Mouse (Mus musculus) intestine, embryonic 14.5 days (tissue): Measurements from ENCODE around the gene Arhgap19. TPM values are rescaled to one million over a fixed set of nuclear protein-coding genes. Genes with fewer than 3 reads are reported as not detected.

Source experiments
- ATAC-seq: fragments of 200-750 bp; cut with Nextera tagmentation; replicated peaks from 2 replicates; pipeline ENCODE4 v1.8.0; 2017; ENCODE audit warnings: low read depth, moderate number of reproducible peaks, moderate TSS enrichment, moderate library complexity; ENCODE audit not compliant: low FRiP score, low TSS enrichment
- DNase-seq: peaks from one replicate; pipeline ENCODE4 v3.0.0-alpha.2; 2018; ENCODE audit warnings: low spot score
- H3K27ac ChIP-seq: fragments of 300-500 bp; sonication (generic); 2 replicates; pipeline ENCODE4 v1.5.1; 2014; ENCODE audit warnings: low read depth, mild to moderate bottlenecking, control low read depth
- H3K27me3 ChIP-seq: fragments of 300-500 bp; sonication (generic); replicated peaks from 2 replicates; pipeline ENCODE4 v1.6.1; 2014; ENCODE audit warnings: low read length, control low read depth; ENCODE audit not compliant: control insufficient read depth, insufficient read depth
- H3K36me3 ChIP-seq: fragments of 300-500 bp; sonication (generic); 2 replicates; pipeline ENCODE4 v1.6.1; 2014; ENCODE audit warnings: low read length, control low read depth; ENCODE audit not compliant: control insufficient read depth, insufficient read depth
- H3K4me1 ChIP-seq: fragments of 300-500 bp; sonication (generic); replicated peaks from 2 replicates; pipeline ENCODE4 v1.6.1; 2014; ENCODE audit warnings: low read length, control low read depth, mixed read lengths; ENCODE audit not compliant: control insufficient read depth, insufficient read depth
- H3K4me2 ChIP-seq: fragments of 300-500 bp; sonication (generic); 2 replicates; pipeline ENCODE4 v1.6.1; 2014; ENCODE audit warnings: low read length
- H3K4me3 ChIP-seq: fragments of 300-500 bp; sonication (generic); 2 replicates; pipeline ENCODE4 v1.5.1; 2014; ENCODE audit warnings: low read depth, low read length, control low read depth, mixed read lengths
- H3K9ac ChIP-seq: fragments of 300-500 bp; sonication (generic); 2 replicates; pipeline ENCODE4 v1.6.1; 2014; ENCODE audit warnings: mild to moderate bottlenecking, low read length
- H3K9me3 ChIP-seq: fragments of 300-500 bp; sonication (generic); 2 replicates; pipeline ENCODE4 v1.6.1; 2016; ENCODE audit warnings: low read length, control low read depth; ENCODE audit not compliant: control insufficient read depth
- WGBS: fragments of 180-500 bp; shearing (Covaris S2); extraction: QIAGEN DNeasy Blood & Tissue Kit; methylation state at CpG from one replicate; pipeline ENCODE4 v1.1.7; 2014; 5-methylcytosine and 5-hydroxymethylcytosine counted together
- polyA plus RNA-seq: library from polyadenylated mRNA; unstranded; fragments of >200 nt; fragmentation: Nextera tagmentation; extraction: Ambion mirVana; gene quantifications from 2 replicates; pipeline ENCODE4 v1.2.1, GENCODE M21; 2014

The Arhgap19 gene
- polyA plus RNA-seq, 1 experiment from 2014 or later, result 25.5 TPM

DNA sequence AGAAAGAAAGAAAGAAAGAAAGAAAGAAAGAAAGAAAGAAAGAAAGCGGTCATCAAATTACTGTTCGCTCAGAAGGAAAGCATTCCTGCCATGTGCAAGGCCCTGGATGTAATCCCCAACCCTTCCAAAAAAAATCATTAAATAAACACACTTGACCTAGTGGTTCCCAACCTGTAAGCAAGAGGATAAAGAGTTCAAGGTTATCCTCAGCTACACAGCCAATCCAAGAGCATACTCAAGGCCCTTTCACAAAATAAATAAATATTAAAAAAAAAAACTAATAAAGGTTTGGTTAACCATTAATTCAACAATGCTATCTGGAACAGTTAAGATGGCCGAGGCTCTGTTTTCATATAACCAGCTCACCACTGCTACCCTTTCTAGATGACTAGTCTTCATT lies 27.1 kb upstream of the Arhgap19 start:
- no peaks in the 10 kb centered on the region for H3K36me3 ChIP-seq
- H3K9me3 ChIP-seq, result no peaks in the 10 kb centered on the region
- no peak overlapping the region for H3K9ac ChIP-seq
- ATAC-seq, result no peak
- H3K4me3 ChIP-seq, result peak overlapping the region; percentile 63
- WGBS, result 63% methylated on average over 3 of the region's 3 CpGs
- H3K27me3 ChIP-seq, result peaks cover 19% of the 10 kb centered on the region
- H3K4me1 ChIP-seq, result peaks cover 9% of the 10 kb centered on the region
- peak overlapping the region; percentile 97 for H3K4me2 ChIP-seq
- H3K27ac ChIP-seq, result peak overlapping the region; percentile 87
- no peak for DNase-seq

DNA sequence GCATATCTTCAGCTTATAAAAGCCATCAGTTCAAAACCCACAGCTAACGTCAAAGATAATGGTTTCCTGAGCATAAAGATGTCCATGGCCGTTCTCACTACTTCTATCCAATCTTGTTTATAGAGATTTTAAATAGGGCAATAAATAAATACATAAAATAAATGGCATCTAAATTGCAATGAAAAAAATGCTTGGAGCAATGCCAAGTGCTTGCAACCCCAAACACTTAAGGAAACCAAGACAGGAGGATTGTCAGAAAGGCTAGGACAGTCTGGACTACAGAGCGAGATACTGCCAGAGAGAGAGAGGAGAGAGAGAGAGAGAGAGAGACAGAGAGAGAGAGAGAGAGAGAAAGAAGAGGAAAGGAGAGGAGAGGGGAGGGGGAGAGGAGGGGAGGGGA lies 24.7 kb upstream of the Arhgap19 start:
- H3K27me3 ChIP-seq, result peaks cover 5% of the 10 kb centered on the region; the same call in 1 of the 2 replicates
- 81% methylated on average over 3 of the region's 3 CpGs for WGBS
- H3K4me2 ChIP-seq, result no peak overlapping the region
- no peaks in the 10 kb centered on the region for H3K9me3 ChIP-seq
- no peak overlapping the region for H3K27ac ChIP-seq
- H3K4me3 ChIP-seq, result no peak overlapping the region
- H3K4me1 ChIP-seq, result peaks cover 8% of the 10 kb centered on the region
- DNase-seq, result no peak
- no peak for ATAC-seq
- no peaks in the 10 kb centered on the region for H3K36me3 ChIP-seq
- H3K9ac ChIP-seq, result no peak overlapping the region

DNA sequence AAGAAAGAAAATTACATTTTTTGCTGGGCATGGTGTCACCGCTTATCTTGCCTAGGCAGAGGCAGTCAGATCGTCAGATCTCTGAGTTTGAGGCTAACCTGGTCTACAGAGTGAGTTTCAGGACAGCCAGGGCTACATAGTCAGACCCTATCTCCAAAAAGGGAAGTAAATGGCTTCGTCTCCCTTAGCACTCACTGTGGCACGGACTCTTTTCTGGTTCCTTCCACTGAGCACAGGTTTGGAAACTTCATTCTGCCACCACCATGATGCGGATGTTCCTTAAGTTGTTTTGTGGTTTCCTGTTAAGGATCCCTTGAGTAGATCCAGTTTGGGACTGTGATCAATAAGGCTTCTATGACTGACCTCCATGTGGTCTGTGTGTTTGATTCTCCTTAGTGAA lies 23.1 kb upstream of the Arhgap19 start:
- H3K4me2 ChIP-seq, result no peak overlapping the region
- no peaks in the 10 kb centered on the region for H3K9me3 ChIP-seq
- no peak overlapping the region for H3K4me3 ChIP-seq
- WGBS, result 87% methylated on average over 5 of the region's 5 CpGs
- H3K36me3 ChIP-seq, result no peaks in the 10 kb centered on the region
- no peak overlapping the region for H3K27ac ChIP-seq
- ATAC-seq, result no peak
- no peak overlapping the region for H3K9ac ChIP-seq
- no peaks in the 10 kb centered on the region; the same call in 1 of the 2 replicates for H3K4me1 ChIP-seq
- no peak for DNase-seq
- no peaks in the 10 kb centered on the region for H3K27me3 ChIP-seq

DNA sequence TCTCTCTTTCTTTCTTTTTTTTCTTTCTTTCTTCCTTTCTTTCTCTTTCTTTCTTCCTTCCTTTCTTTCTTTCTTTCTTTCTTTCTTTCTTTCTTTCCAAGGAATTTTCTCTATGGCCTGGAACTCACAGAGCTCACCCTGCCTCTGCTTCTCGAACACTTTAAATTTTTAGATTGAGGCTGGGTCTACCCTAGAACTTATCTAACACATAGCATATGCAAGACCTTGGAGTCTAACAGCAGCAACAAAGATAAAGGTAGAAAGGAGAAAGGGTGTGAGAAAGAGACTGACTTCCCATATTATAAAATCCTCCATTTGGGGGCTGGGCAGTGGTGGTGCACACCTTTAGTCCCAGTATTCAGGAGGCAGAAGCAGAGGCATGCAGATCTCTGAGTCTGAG lies 20.7 kb upstream of the Arhgap19 start:
- no peaks in the 10 kb centered on the region for H3K36me3 ChIP-seq
- DNase-seq (no peak), ATAC-seq (no peak)
- no peak overlapping the region for H3K9ac ChIP-seq
- H3K4me3 ChIP-seq, result no peak overlapping the region
- no peaks in the 10 kb centered on the region for H3K27me3 ChIP-seq
- WGBS, result 89% methylated on average over 1 of the region's 1 CpGs
- H3K4me1 ChIP-seq, result no peaks in the 10 kb centered on the region
- no peak overlapping the region for H3K27ac ChIP-seq
- H3K4me2 ChIP-seq, result no peak overlapping the region
- H3K9me3 ChIP-seq, result no peaks in the 10 kb centered on the region

DNA sequence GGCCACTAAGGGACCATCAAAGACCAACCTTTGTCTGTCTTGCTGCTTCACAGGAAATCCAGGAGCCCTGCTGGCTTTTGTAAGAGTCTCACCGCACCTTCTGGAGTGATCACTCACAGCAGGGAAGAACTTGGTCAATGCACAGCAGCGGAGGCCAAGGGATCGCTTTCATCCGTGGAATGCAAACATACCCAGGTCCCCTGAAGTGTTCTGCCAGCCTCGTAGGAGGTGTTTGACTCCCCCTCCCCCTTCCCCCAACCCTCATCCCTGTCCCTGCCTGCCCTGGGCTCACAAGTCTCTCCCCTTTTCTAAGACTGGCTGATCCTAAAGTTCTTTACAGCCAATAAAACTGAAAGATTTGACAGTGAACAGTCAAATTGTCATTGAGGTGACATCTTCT lies 19.6 kb upstream of the Arhgap19 start:
- Histone ChIP-seq H3K27ac (no peak overlapping the region), H3K9me3 (no peaks in the 10 kb centered on the region), H3K27me3 (no peaks in the 10 kb centered on the region), H3K4me3 (no peak overlapping the region), H3K9ac (no peak overlapping the region), H3K4me1 (no peaks in the 10 kb centered on the region), H3K4me2 (no peak overlapping the region), H3K36me3 (no peaks in the 10 kb centered on the region)
- WGBS, result 14% methylated on average over 5 of the region's 5 CpGs
- ATAC-seq (no peak), DNase-seq (no peak)

DNA sequence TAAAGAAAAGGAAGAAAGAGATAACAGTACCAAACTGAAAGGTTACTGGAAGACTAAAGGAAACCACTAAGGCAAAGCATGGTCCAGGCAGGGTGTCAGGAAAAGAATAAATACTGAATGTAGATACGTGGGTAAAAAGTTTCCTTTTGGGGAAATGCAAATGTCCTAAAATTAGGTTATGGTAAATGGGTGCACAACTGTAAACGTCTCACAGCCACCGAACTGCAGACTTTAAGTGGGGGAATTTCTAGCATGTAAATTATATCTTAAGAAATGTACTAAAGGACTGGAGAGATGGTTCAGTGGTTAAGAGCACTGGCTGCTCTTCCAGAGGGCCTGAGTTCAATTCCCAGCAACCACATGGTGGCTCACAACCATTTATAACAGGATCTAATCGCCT lies 16.9 kb upstream of the Arhgap19 start:
- Histone ChIP-seq H3K4me1 (no peaks in the 10 kb centered on the region), H3K4me3 (no peak overlapping the region), H3K4me2 (no peak overlapping the region), H3K9me3 (no peaks in the 10 kb centered on the region), H3K9ac (no peak overlapping the region), H3K27ac (no peak overlapping the region), H3K27me3 (no peaks in the 10 kb centered on the region), H3K36me3 (no peaks in the 10 kb centered on the region)
- DNase-seq (no peak), ATAC-seq (no peak)
- WGBS, result 85% methylated on average over 4 of the region's 4 CpGs

DNA sequence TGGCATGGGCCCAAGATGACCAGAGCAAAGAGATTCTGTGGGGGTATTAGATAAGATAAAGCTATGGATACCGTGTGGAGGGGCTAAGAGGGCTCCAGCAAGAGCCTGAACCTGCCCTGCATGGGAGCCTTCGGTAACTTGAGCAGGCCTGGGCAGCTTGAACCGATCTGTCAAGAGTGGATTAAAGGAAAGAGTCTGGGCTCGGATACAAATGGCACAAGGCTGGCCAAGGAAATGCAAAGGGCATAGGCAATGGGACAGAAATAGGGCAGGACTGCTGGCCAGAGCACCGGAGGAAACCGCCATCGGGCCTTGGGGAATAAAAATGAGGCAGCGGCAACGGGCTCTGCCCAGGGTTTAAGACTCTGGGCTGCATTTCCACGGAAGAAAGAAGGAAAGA lies 15.5 kb upstream of the Arhgap19 start:
- no peaks in the 10 kb centered on the region for H3K4me1 ChIP-seq
- H3K4me2 ChIP-seq, result no peak overlapping the region
- H3K27me3 ChIP-seq, result no peaks in the 10 kb centered on the region
- no peak for ATAC-seq
- WGBS, result 47% methylated on average over 10 of the region's 10 CpGs
- H3K9ac ChIP-seq, result no peak overlapping the region
- H3K27ac ChIP-seq, result no peak overlapping the region
- no peak for DNase-seq
- H3K36me3 ChIP-seq, result no peaks in the 10 kb centered on the region
- H3K9me3 ChIP-seq, result no peaks in the 10 kb centered on the region
- H3K4me3 ChIP-seq, result no peak overlapping the region

DNA sequence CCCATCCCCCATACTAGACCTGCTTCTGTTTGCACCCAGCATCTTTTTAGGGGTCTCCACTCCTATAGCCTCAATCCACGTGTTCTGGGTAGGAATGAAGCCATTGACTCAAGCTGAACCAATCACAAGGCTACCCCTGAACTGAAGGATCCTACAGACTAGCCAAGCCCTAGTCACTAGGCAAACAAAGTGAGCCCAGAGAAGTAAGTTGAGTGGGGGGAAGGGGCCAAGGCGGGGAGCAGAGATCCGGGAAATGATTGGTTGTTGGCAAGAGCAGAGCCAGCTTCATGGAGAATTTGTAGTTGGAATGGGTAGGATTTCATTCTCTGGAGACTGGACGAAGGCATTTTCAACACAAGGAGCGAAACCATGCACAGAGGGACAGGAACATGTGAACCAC lies 15.1 kb upstream of the Arhgap19 start:
- H3K4me2 ChIP-seq, result no peak overlapping the region
- H3K4me1 ChIP-seq, result no peaks in the 10 kb centered on the region
- no peak overlapping the region for H3K4me3 ChIP-seq
- no peaks in the 10 kb centered on the region for H3K9me3 ChIP-seq
- H3K9ac ChIP-seq, result no peak overlapping the region
- H3K27me3 ChIP-seq, result no peaks in the 10 kb centered on the region
- H3K36me3 ChIP-seq, result no peaks in the 10 kb centered on the region
- no peak overlapping the region for H3K27ac ChIP-seq
- WGBS, result 53% methylated on average over 5 of the region's 5 CpGs
- DNase-seq, result no peak
- no peak for ATAC-seq

DNA sequence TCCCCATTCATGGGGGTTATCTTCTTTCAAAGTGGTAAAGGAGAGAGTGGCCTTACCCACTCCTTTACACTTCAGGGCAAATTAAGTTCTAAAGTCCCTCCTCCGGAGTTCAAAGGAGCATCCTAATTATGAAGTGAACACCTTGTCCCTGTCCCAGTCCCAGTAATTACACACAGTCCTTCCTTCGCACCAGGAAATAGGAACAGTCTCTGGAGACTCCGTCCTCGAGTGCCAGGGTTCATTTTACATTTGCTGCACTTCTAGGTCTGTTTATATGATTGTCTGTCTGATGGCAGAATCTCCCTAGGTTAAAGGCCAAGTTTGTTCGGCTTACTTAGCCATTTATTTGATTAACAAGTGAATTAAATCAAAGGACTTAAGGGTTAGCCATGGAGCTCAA lies 14.6 kb upstream of the Arhgap19 start:
- Histone ChIP-seq H3K36me3 (no peaks in the 10 kb centered on the region), H3K4me2 (no peak overlapping the region), H3K4me3 (no peak overlapping the region), H3K27me3 (no peaks in the 10 kb centered on the region), H3K9me3 (no peaks in the 10 kb centered on the region), H3K27ac (no peak overlapping the region), H3K4me1 (no peaks in the 10 kb centered on the region), H3K9ac (no peak overlapping the region)
- 53% methylated on average over 5 of the region's 5 CpGs for WGBS
- DNase-seq, result no peak
- no peak for ATAC-seq
